Mouse (Mus musculus): ENCODE results near the gene Stac3. TPM values are rescaled to one million over a fixed set of nuclear protein-coding genes. Genes with fewer than 3 reads are reported as not detected.
A peak's percentile ranks its signal among the peaks of the same experiment; 100 is the strongest.

Gene Stac3
- polyA plus RNA-seq, 2 experiments = 0.37 TPM; not detected in 1

GRCm38 (mm10) chr10:127511634-127512306, 10.3 kb downstream of the Stac3 start:
- Histone ChIP-seq H3K4me2 (ENCODE audit: low read depth) (peak overlapping the region; percentile 58), H3K9ac (replicated peaks) (no peak overlapping the region), H3K36me3 (replicated peaks; ENCODE audit: control insufficient read depth, insufficient read depth, low read depth) (no peaks in the 10 kb centered on the region), H3K4me1 (replicated peaks; ENCODE audit: control insufficient read depth in 2 of 2, insufficient read depth in 2 of 2, low read length in 1 of 2) (peaks cover 7 to 28% of the 10 kb centered on the region in 2 experiments), H3K9me3 (ENCODE audit: control insufficient read depth, low read length) (no peaks in the 10 kb centered on the region), H3K27me3 (ENCODE audit: control insufficient read depth, insufficient read depth, low read length) (peaks cover 71% of the 10 kb centered on the region), H3K27ac (no peak overlapping the region), H3K4me3 (ENCODE audit: insufficient read depth in 1 of 2, low read depth in 2 of 2, low read length in 2 of 2) (peak overlapping the region in 1 of 2 experiments; percentile 40; a peak in 2 of 4 replicates)
- DNase-seq (ENCODE audit: low read depth in 3 of 3, low spot score in 3 of 3) (no peak), ATAC-seq (ENCODE audit: insufficient read depth) (no peak)
- no peak for TF ChIP-seq EP300 (IDR thresholded peaks at IDR 0.05; ENCODE audit: low read depth)
- TF ChIP-seq CTCF (IDR thresholded peaks at IDR 0.05; ENCODE audit: low read depth) = peak; percentile 22; the same call in 1 of the 2 replicates
- 1% methylated on average over 45 of the region's 46 CpGs for WGBS (ENCODE audit: insufficient replicate concordance)

GRCm38 (mm10) chr10:127512307-127512666, 10.8 kb downstream of the Stac3 start:
- WGBS (ENCODE audit: insufficient replicate concordance) = 3% methylated on average over 7 of the region's 7 CpGs
- Histone ChIP-seq H3K9me3 (ENCODE audit: control insufficient read depth, low read length) (no peaks in the 10 kb centered on the region), H3K4me2 (ENCODE audit: low read depth) (peak overlapping the region; percentile 58), H3K27me3 (ENCODE audit: control insufficient read depth, insufficient read depth, low read length) (peaks cover 71% of the 10 kb centered on the region), H3K27ac (no peak overlapping the region), H3K4me3 (ENCODE audit: insufficient read depth in 1 of 2, low read depth in 2 of 2, low read length in 2 of 2) (peak overlapping the region in 1 of 2 experiments; percentile 40; a peak in 2 of 4 replicates), H3K36me3 (replicated peaks; ENCODE audit: control insufficient read depth, insufficient read depth, low read depth) (peaks cover 3% of the 10 kb centered on the region), H3K9ac (replicated peaks) (no peak overlapping the region), H3K4me1 (replicated peaks; ENCODE audit: control insufficient read depth in 2 of 2, insufficient read depth in 2 of 2, low read length in 1 of 2) (peaks cover 12 to 28% of the 10 kb centered on the region in 2 experiments)
- ATAC-seq (ENCODE audit: insufficient read depth) = no peak
- no peak for TF ChIP-seq CTCF (IDR thresholded peaks at IDR 0.05; ENCODE audit: low read depth)
- TF ChIP-seq EP300 (IDR thresholded peaks at IDR 0.05; ENCODE audit: low read depth) = no peak
- no peak for DNase-seq (ENCODE audit: low read depth in 3 of 3, low spot score in 3 of 3)

GRCm38 (mm10) chr10:127512813-127513212, 11.3 kb downstream of the Stac3 start:
- Histone ChIP-seq H3K27ac (no peak overlapping the region), H3K4me3 (ENCODE audit: insufficient read depth in 1 of 2, low read depth in 2 of 2, low read length in 2 of 2) (peak overlapping the region; percentile 12 to 36; a peak in 3 of 4 replicates)
- peak; percentile 61 for ATAC-seq (ENCODE audit: insufficient read depth)

GRCm38 (mm10) chr10:127513501-127514091, 12.1 kb downstream of the Stac3 start:
- H3K4me3 ChIP-seq (ENCODE audit: insufficient read depth in 1 of 2, low read depth in 2 of 2, low read length in 2 of 2) = peak overlapping the region in 1 of 2 experiments; percentile 36; a peak in 2 of 4 replicates
- peaks cover 60% of the 10 kb centered on the region for H3K27me3 ChIP-seq (ENCODE audit: control insufficient read depth, insufficient read depth, low read length)
- DNase-seq (ENCODE audit: low read depth in 3 of 3, low spot score in 3 of 3) (no peak), ATAC-seq (ENCODE audit: insufficient read depth) (peak; percentile 50)
- H3K9ac ChIP-seq (replicated peaks) = peak overlapping the region; percentile 44
- 0% methylated on average over 16 of the region's 16 CpGs for WGBS (ENCODE audit: insufficient replicate concordance)
- peaks cover 16% of the 10 kb centered on the region for H3K36me3 ChIP-seq (replicated peaks; ENCODE audit: control insufficient read depth, insufficient read depth, low read depth)
- H3K9me3 ChIP-seq (ENCODE audit: control insufficient read depth, low read length) = no peaks in the 10 kb centered on the region
- H3K27ac ChIP-seq = no peak overlapping the region
- peaks cover 13 to 28% of the 10 kb centered on the region in 2 experiments for H3K4me1 ChIP-seq (replicated peaks; ENCODE audit: control insufficient read depth in 2 of 2, insufficient read depth in 2 of 2, low read length in 1 of 2)
- TF ChIP-seq CTCF (IDR thresholded peaks at IDR 0.05; ENCODE audit: low read depth) = no peak
- TF ChIP-seq EP300 (IDR thresholded peaks at IDR 0.05; ENCODE audit: low read depth) = no peak
- peak overlapping the region; percentile 71 for H3K4me2 ChIP-seq (ENCODE audit: low read depth)

More at GRCm38 (mm10) chr10:127512813-127513212, 11.3 kb downstream of the Stac3 start:
- Histone ChIP-seq H3K27me3 (ENCODE audit: control insufficient read depth, insufficient read depth, low read length) (peaks cover 67% of the 10 kb centered on the region), H3K9me3 (ENCODE audit: control insufficient read depth, low read length) (no peaks in the 10 kb centered on the region), H3K4me2 (ENCODE audit: low read depth) (peak overlapping the region; percentile 71), H3K4me1 (replicated peaks; ENCODE audit: control insufficient read depth in 2 of 2, insufficient read depth in 2 of 2, low read length in 1 of 2) (peaks cover 13 to 28% of the 10 kb centered on the region in 2 experiments), H3K9ac (replicated peaks) (peak overlapping the region; percentile 44), H3K36me3 (replicated peaks; ENCODE audit: control insufficient read depth, insufficient read depth, low read depth) (peaks cover 8% of the 10 kb centered on the region)
- peak; percentile 67 to 77 (median 73) for DNase-seq (ENCODE audit: low read depth in 3 of 3, low spot score in 3 of 3)
- TF ChIP-seq CTCF (IDR thresholded peaks at IDR 0.05; ENCODE audit: low read depth) = peak; percentile 100
- TF ChIP-seq EP300 (IDR thresholded peaks at IDR 0.05; ENCODE audit: low read depth) = no peak
- WGBS (ENCODE audit: insufficient replicate concordance) = under 1% methylated on average over 27 of the region's 27 CpGs

- no peak for ATAC-seq (ENCODE audit: insufficient read depth)
- H3K9me3 ChIP-seq (ENCODE audit: control insufficient read depth, low read length) = no peaks in the 10 kb centered on the region
- H3K27me3 ChIP-seq (ENCODE audit: control insufficient read depth, insufficient read depth, low read length) = peaks cover 54% of the 10 kb centered on the region
- H3K4me1 ChIP-seq (replicated peaks; ENCODE audit: control insufficient read depth in 2 of 2, insufficient read depth in 2 of 2, low read length in 1 of 2) = peaks cover 13 to 28% of the 10 kb centered on the region in 2 experiments
- H3K36me3 ChIP-seq (replicated peaks; ENCODE audit: control insufficient read depth, insufficient read depth, low read depth) = peaks cover 22% of the 10 kb centered on the region
- H3K9ac ChIP-seq (replicated peaks) = no peak overlapping the region
- H3K4me2 ChIP-seq (ENCODE audit: low read depth) = peak overlapping the region; percentile 71
- TF ChIP-seq EP300 (IDR thresholded peaks at IDR 0.05; ENCODE audit: low read depth) (no peak), CTCF (IDR thresholded peaks at IDR 0.05; ENCODE audit: low read depth) (no peak)
- WGBS (ENCODE audit: insufficient replicate concordance) = 8% methylated on average over 13 of the region's 13 CpGs
- DNase-seq (ENCODE audit: low read depth in 3 of 3, low spot score in 3 of 3) = no peak
- no peak overlapping the region for H3K4me3 ChIP-seq (ENCODE audit: insufficient read depth in 1 of 2, low read depth in 2 of 2, low read length in 2 of 2)
- H3K27ac ChIP-seq = no peak overlapping the region
Measured at GRCm38 (mm10) chr10:127514111-127514698, 12.7 kb downstream of the Stac3 start.

All from liver, embryonic 14.5 days (tissue).